Mouse (Mus musculus) adrenal gland, postnatal 10 days (tissue): ENCODE measurements around the gene Rnps1. TPM values are rescaled to one million over a fixed set of nuclear protein-coding genes. Genes with fewer than 3 reads are reported as not detected.
A peak's percentile ranks its signal among the peaks of the same experiment; 100 is the strongest.
"Not testable (repeated sequence)": the region's sequence is repeated elsewhere in the genome, so short reads cannot be mapped to it uniquely, and the experiment has no call there.

Experiments used
- DNase-seq: peaks from one replicate; pipeline ENCODE4 v3.0.0; 2021; ENCODE audit warnings: mixed read lengths
- long read RNA-seq, 2 experiments: library from polyadenylated mRNA; stranded (forward); transcript quantifications; one replicate each; pipeline ENCODE4 v2.0.0; 2021
- total RNA-seq, 2 experiments: library from RNA; stranded (reverse); gene quantifications; 2 replicates each; pipeline ENCODE4 v1.2.3; 2021

Gene Rnps1
- 100 to 1,000 TPM in 1 of 2 experiments, 10 to 100 TPM in 1; 79.5 to 103 TPM for total RNA-seq
- long read RNA-seq, experiment 1, transcript Rnps1-211 (8 exons, 1,769 nt), result minor isoform, 10 of 87 reads
- long read RNA-seq, experiment 1, transcript Rnps1-203 (9 exons, 1,920 nt), result minor isoform, 11 of 87 reads
- long read RNA-seq, experiment 1, transcript Rnps1-202 (7 exons, 1,646 nt), result major isoform, 32 of 87 reads
- long read RNA-seq, experiment 1, transcript Rnps1-201 (8 exons, 1,816 nt), result minor isoform, 10 of 87 reads
- long read RNA-seq, experiment 1, partial matches to known transcripts, result 11 of 87 reads
- long read RNA-seq, experiment 1, other reads (novel, unspliced or antisense), result 5 of 87 reads
- long read RNA-seq, experiment 2, transcript Rnps1-201 (8 exons, 1,816 nt), result minor isoform, 6 of 55 reads
- long read RNA-seq, experiment 2, transcript Rnps1-211 (8 exons, 1,769 nt), result minor isoform, 6 of 55 reads
- long read RNA-seq, experiment 2, transcript Rnps1-203 (9 exons, 1,920 nt), result minor isoform, 6 of 55 reads
- long read RNA-seq, experiment 2, transcript Rnps1-202 (7 exons, 1,646 nt), result major isoform, 27 of 55 reads
- long read RNA-seq, experiment 2, partial matches to known transcripts, result 7 of 55 reads
- long read RNA-seq, experiment 2, other reads (novel, unspliced or antisense), result 1 of 55 reads

- peak; percentile 97 for DNase-seq
These were observed at the start of gene Rnps1 for GRCm38 (mm10) chr17:24414230-24414976. Gene Rnps1 (plus strand): TSS chr17:24414565.

DNA sequence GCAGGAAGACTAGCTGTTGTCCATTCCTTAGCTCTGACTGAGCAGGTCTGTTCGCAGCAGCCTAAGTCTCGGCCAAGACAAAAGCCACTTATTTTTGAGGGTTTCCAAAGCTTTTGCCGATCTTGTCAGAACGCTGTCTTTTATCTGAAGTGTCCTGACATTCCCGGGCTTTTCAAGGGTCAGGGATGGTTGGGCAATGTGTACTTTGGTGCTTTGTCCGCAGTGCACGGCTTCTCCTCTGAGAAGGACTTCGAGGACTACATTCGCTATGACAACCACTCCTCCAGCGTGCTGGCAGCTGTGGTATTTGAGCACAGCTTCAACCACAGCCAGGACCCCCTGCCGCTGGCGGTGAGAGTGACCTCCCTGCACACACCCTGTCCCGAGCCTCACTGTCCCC lies 48.5 kb upstream of the Rnps1 start:
- no peak for DNase-seq

DNA sequence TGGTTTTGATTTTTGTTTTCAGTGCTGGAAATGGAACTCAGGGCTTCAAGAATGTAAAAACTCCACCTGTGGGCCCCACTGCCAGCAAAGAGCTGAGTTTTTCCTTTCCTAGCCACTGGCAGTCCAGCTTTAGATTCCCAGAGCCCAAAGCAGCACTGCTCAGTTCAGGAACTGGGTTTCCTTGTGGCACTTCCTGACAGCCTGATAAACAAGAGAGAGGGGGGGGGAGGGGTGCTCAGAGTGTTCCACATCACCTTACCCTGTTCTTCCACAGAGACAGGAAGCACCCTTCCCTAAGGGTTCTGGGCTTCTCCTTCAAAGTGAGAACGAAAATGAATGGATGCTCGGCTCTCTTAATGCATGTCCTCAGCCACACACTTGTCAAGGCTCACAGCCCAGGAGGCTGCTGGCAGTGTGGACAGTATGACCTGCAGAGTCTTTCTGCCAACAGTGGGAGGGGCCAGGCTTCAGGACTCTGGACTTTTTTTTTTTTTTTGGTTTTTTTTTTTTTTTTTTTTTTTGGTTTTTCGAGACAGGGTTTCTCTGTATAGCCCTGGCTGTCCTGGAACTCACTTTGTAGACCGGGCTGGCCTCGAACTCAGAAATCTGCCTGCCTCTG lies 39.2 kb upstream of the Rnps1 start:
- DNase-seq, result no peak

GRCm38 (mm10) chr17:24375886-24376285 lies 38.5 kb upstream of the Rnps1 start:
- DNase-seq, result no peak

DNA sequence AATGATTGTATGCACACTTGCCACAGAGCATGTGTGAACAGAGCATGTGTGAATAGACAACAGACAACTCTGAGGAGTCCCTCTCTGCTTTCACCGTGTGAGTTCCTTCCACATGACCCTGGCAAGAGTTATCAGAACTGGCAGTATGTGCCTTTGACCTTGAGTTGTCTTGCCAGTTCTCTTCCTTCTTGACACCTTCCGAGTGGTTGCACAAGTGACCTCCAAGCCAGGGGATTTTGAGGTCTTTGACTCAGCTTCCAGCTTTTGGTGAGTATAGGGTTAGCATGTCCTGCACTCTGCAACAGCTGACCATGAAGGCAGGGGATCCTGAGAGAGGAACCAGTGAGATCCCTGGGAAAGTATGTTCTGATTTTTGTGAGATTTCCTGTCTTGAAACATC lies 35.9 kb upstream of the Rnps1 start:
- peak; percentile 56 for DNase-seq

DNA sequence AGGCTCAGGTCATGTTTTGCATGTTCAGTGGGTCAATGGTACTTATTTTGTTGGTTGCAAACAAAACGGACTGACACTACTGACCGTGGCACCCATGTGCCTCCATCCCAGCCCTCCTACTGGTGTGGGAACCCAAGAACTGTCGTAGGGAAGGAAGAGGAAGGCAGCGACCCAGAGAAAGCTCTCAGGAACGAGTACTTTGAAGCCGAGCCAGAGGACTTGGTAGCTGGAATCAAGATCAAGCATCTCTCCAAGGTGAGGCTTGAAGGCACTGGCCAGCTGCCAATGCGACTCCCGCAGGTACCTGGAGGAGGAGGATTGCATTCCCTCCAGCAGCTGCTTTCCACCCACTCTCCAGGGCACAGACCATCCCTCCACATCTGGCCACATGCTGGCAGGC lies 30.6 kb upstream of the Rnps1 start:
- DNase-seq, result no peak

DNA sequence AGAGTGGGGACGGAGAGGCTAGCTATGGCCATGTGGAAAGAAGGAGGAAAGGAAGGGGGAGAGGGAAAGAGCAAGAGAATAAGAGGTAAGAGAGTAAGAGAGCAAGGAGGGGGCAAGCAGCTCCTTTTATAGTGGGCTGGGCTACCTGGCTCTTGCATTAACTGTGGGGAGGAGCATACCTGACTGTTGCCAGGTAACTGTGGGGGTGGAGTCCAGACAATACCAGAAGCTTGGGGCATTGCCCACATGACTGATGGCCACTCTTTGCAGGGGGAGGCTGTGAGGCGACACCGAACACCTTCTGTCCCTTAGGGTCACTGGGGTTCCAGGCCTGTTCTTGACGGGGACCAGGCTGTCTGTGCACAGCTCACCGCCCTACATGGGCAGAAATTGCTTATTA lies 25.7 kb upstream of the Rnps1 start:
- no peak for DNase-seq

GRCm38 (mm10) chr17:24389865-24390264 lies 24.5 kb upstream of the Rnps1 start:
- peak; percentile 78 for DNase-seq

GRCm38 (mm10) chr17:24391149-24391548 lies 23.2 kb upstream of the Rnps1 start:
- peak; percentile 38 for DNase-seq

DNA sequence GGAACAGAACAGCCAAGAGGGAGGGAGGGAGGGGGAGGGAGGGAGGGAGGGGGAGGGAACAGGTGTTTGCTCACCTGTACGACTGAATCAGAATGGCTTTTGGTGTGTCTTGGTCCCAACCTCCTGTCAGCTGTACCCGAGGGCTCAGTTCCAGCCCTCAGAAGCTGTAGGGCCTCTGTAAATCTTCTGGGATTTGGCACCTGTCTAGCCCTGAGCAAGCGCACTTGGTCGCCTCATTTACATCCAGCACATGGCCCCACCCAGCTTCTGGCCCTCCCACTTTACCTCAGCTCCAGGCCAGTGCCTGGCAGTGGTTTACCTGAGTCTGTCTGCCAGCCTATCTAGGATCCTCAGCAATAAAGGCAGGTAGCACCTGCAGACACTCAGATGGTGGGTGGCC lies 20.8 kb upstream of the Rnps1 start:
- DNase-seq, result no peak

DNA sequence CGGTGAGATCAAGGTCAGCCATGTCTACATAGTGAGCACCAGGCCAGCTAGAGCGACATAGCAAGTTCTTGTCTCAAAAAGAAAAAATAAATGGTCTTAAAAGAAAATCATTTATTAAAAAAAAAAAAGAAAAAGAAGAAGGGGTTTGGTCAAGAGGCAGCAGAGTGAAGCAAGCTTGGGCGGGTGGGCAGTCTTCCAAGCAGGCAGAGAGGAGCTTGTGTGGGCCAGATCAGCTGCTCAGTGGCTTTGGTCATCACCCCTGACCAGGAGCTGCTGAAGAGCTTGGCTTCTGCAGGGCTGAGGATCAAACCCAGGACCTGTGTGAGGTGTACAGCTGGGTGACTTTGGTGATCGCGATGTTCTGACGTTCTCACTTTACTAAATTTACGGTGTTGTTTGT lies 19.9 kb upstream of the Rnps1 start:
- peak; percentile 74 for DNase-seq

- peak; percentile 80 for DNase-seq
These were observed 12.0 kb upstream of the Rnps1 start for GRCm38 (mm10) chr17:24402371-24402770.

- DNase-seq, result no peak
These were observed 7.1 kb upstream of the Rnps1 start for GRCm38 (mm10) chr17:24407116-24407803.

DNA sequence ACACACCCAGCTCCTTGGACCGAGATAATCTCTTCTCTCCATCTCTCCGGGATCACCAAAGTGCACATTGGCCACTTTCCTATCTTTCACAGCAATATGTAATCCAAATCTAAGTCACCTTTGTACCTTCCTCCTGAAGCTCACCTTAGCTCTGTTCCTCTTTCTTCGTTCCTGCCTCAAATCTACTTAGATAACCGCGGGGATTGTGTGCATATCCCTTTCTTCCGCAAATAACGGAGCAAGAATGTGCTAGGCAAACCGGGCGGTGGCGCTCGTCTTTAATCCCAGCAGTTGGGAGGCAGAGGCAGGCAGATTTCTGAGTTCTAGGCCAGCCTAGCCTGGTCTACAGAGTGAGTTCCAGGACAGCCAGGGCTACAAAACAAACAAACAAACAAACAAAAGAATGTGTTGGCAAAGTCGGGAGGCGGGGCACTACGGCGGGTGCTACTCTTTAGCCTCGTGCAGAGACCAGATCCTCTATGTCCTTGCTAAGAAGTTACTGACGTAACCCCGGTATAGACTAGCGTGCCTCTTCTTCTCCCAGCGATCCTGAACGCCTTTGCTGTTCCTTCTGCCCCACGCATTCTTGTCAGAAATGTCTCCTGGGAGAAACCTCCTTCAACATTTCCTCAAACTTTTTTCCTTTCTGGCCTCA lies 681 bp upstream of the Rnps1 start:
- no peak for DNase-seq

GRCm38 (mm10) chr17:24415011-24415410 lies 646 bp downstream of the Rnps1 start:
- no peak for DNase-seq

- no peak for DNase-seq
These were observed 1.8 kb downstream of the Rnps1 start for GRCm38 (mm10) chr17:24416051-24416652.

- no peak for DNase-seq
These were observed 8.7 kb downstream of the Rnps1 start for GRCm38 (mm10) chr17:24423114-24423513.

DNA sequence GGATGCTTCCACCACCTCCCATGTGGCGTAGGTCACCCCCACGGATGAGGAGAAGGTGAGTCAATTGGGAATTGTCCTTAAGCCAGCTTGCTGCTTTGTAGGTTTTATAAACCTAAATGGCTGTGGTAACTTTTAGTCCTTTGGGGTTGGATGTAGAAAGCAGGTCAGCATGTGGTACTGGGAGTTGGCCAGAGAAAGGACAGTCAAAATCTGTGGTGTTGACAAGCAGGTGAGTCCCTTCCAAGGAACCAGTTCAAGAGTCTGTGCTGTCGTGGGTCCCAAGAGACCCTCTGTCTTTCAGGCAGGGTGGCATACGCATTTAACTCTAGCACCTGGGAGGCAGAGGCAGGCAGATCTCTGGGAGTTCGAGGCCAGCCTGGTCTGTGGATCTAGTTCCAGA lies 10.1 kb downstream of the Rnps1 start:
- no peak for DNase-seq

DNA sequence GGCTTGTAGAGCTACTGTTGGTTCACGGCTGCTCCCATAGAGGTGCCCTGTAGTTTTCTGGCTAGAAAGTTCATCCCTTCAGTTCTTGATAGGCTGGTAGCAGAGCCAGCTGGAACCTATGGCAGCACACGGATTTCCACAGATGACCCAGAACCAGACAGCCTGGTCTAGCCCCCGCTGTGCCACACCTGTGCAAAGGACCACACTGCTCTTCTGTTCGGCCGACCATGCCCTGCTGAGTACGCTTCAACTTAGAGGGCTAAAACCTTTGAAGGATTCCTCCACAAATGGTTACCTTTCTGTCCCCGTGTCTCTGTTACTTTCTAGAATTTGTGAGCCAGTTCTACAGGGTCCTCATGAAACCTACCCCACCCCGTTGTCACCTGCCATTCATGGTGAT lies 11.0 kb downstream of the Rnps1 start:
- not testable (repeated sequence) for DNase-seq

GRCm38 (mm10) chr17:24425905-24426304 lies 11.5 kb downstream of the Rnps1 start:
- no peak for DNase-seq
